Mouse (Mus musculus): Measurements from ENCODE around the gene Xrcc1.

- TF ChIP-seq USF1 (IDR thresholded peaks at IDR 0.05; ENCODE audit: low read depth, low read length) (no peak), MAFK (IDR thresholded peaks at IDR 0.05; ENCODE audit: insufficient replicate concordance, low read length) (no peak), MXI1 (IDR thresholded peaks at IDR 0.05; ENCODE audit: low read depth, low read length) (no peak), ZNF384 (IDR thresholded peaks at IDR 0.05; ENCODE audit: low read depth, low read length) (no peak), EP300 (IDR thresholded peaks at IDR 0.05; ENCODE audit: low read length) (no peak), RCOR1 (conservative IDR thresholded peaks at IDR 0.05; ENCODE audit: low read depth, low read length) (no peak), ETS1 (conservative IDR thresholded peaks at IDR 0.05; ENCODE audit: low read depth, low read length) (no peak), POLR2A (IDR thresholded peaks at IDR 0.05; ENCODE audit: low read depth, low read length) (no peak), IRF4 (IDR thresholded peaks at IDR 0.05; ENCODE audit: low read depth, low read length) (no peak), NRF1 (IDR thresholded peaks at IDR 0.05; ENCODE audit: low read depth, low read length) (no peak), ZC3H11A (IDR thresholded peaks at IDR 0.05; ENCODE audit: low read depth, low read length) (no peak), CHD2 (IDR thresholded peaks at IDR 0.05; ENCODE audit: low read length) (no peak), CTCF (conservative IDR thresholded peaks at IDR 0.05 in 1 of 2, IDR thresholded peaks at IDR 0.05 in 1 of 2; ENCODE audit: low read depth in 2 of 2, low read length in 2 of 2) (no peak)
Observed at GRCm38 (mm10) chr7:24504868-24505267, 41.2 kb upstream of the Xrcc1 start.
